Mouse (Mus musculus): Measurements from ENCODE around the gene Vsnl1.

- peak; percentile 1 for TF ChIP-seq CTCF (IDR thresholded peaks at IDR 0.05; ENCODE audit: control insufficient read depth, insufficient read depth, insufficient read length)
- TF ChIP-seq MYOG (IDR thresholded peaks at IDR 0.05; ENCODE audit: control insufficient read depth, extremely low read depth, insufficient read length), result no peak
- TF ChIP-seq MAX (IDR thresholded peaks at IDR 0.05), result no peak
- no peak for TF ChIP-seq FOSL1 (IDR thresholded peaks at IDR 0.05; ENCODE audit: insufficient read depth, low read length, poor library complexity, severe bottlenecking)
- TF ChIP-seq CEBPB (IDR thresholded peaks at IDR 0.05; ENCODE audit: low read depth), result no peak
These were observed 973 bp upstream of the Vsnl1 start for GRCm38 (mm10) chr12:11437266-11437906.

Measured in C2C12 (cell line).